Comparison of ENCODE assay signal across 8 mouse cellular contexts in the genomic region with DNA sequence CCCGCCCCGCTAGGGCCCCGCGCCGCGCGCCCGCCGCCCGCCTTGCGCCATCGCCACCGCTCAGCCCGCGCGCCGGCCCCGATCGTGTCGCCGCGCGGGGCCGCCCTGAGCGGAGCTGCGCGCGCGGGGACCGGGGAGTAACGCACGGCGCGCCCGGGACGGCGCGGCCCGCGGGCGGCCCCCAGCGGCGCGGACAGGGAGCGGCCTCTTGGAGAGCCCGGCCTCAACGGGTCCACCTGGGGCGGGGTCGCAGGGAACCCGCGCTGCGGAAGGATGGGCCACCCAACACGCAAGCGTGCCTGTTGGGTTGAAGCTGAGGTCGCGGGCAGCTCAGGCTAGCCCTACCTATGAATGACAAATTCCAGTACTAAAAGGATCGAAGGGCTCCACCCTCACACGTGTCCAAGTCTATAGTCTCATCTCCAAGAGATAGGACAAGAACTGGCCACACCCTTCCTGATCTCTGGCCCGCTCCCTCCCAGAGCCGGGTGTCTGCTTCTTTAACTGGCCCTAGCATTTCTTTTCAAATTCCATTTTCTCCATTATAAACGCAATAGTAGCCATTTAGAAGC. TPM values are rescaled to one million over a fixed set of nuclear protein-coding genes. Genes with fewer than 3 reads are reported as not detected.
DNase-seq lines count a peak whose midpoint lies in the region; ATAC-seq lines count a peak whose summit lies in the region.

A gene (minus strand): TSS at position 228 of the 572 bp plus-strand sequence.

- intact Hi-C loops in heart, postnatal 14 days (cut with DNase I) = loop anchor here (2.0 kb wide), 1 partner anchor 41 kb away; no protein-coding TSS in a partner anchor

- peak; percentile 73 for DNase-seq in adrenal gland, postnatal 10 days
- DNase-seq in heart, postnatal 14 days = peak; percentile 71 to 75
- DNase-seq in layer of hippocampus, adult 9-10 months (ENCODE audit: low spot score) = peak; percentile 26
- DNase-seq in retina, embryonic 14.5 days (ENCODE audit: low spot score) = peak; percentile 74
- DNase-seq in urinary bladder, adult 2 months (ENCODE audit: low spot score) = peak; percentile 65

- H3K9me3 ChIP-seq in lung, embryonic 15.5 days = no peaks in the 10 kb centered on the region

- no peaks in the 10 kb centered on the region for H3K36me3 ChIP-seq in lung, embryonic 15.5 days

- H3K4me2 ChIP-seq in lung, embryonic 15.5 days = peak within 1 kb of the TSS; percentile 99

- peaks cover 24% of the 10 kb centered on the region for H3K4me1 ChIP-seq in lung, embryonic 15.5 days

- WGBS in lung, embryonic 15.5 days = 2% methylated on average over 59 of the region's 61 CpGs

- ATAC-seq in CD4-positive, CD25-positive, alpha-beta regulatory T cell, adult 4 months = peak; percentile 78
- ATAC-seq in erythroid progenitor cell, adult 5-6 weeks (replicated peaks; ENCODE audit: low FRiP score, poor library complexity, severe bottlenecking) = peak; percentile 36; the same call in 1 of the 2 replicates
- peak; percentile 74 for ATAC-seq in lung, embryonic 15.5 days (ENCODE audit: borderline replicate concordance, extremely low read depth, low FRiP score, low TSS enrichment)

- peak within 1 kb of the TSS; percentile 54 for H3K9ac ChIP-seq in lung, embryonic 15.5 days

- peaks cover 33% of the 10 kb centered on the region for H3K27me3 ChIP-seq in lung, embryonic 15.5 days

- H3K27ac ChIP-seq in lung, embryonic 15.5 days = no peak within 1 kb of the TSS; the same call in 1 of the 2 replicates

- H3K4me3 ChIP-seq in lung, embryonic 15.5 days = peak within 1 kb of the TSS; percentile 62

RNA-seq across cellular contexts. Expression of the gene that starts here (rescaled TPM):
- 1 to 10 TPM; 4.8 to 6.0 TPM for polyA plus RNA-seq in CD4-positive, CD25-positive, alpha-beta regulatory T cell, adult 4 months (2017; shearing (Covaris generic))
- total RNA-seq in adrenal gland, postnatal 10 days (2021) = 1 to 10 TPM; 5.9 to 7.5 TPM
- total RNA-seq in erythroid progenitor cell, adult 5-6 weeks (2015; ENCODE audit: low replicate concordance) = 4.2 and 5.8 TPM in 2 replicates
- 3.9 and 9.5 TPM in 2 replicates for total RNA-seq in erythroid progenitor cell, adult 5-6 weeks (2017; ENCODE audit: low replicate concordance)
- total RNA-seq in heart, postnatal 14 days (2021) = 1 to 10 TPM; 1.5 to 1.6 TPM
- polyA plus RNA-seq in lung, embryonic 15.5 days (2015; fragmentation: Nextera tagmentation; extraction: Ambion mirVana) = 5.8 and 6.2 TPM in 2 replicates
- polyA plus RNA-seq in urinary bladder, adult 2 months (2012; rRNA removed) = 45.4 and 46.6 TPM in 2 replicates
